Mouse (Mus musculus) limb, embryonic 15.5 days (tissue): ENCODE measurements around the gene Btnl4. TPM values are rescaled to one million over a fixed set of nuclear protein-coding genes. Genes with fewer than 3 reads are reported as not detected.
"Not testable (repeated sequence)": the region's sequence is repeated elsewhere in the genome, so short reads cannot be mapped to it uniquely, and the experiment has no call there.

Experiments used
- ATAC-seq: fragments of 200-750 bp; cut with Nextera tagmentation; 2 replicates; pipeline ENCODE4 v1.8.0; 2017; ENCODE audit warnings: low read depth, moderate TSS enrichment; ENCODE audit not compliant: insufficient number of reproducible peaks, low FRiP score, low TSS enrichment
- H3K27ac ChIP-seq: fragments of 300-500 bp; sonication (generic); 2 replicates; pipeline ENCODE4 v1.5.1; 2015; ENCODE audit warnings: moderate library complexity, mild to moderate bottlenecking, inconsistent platforms
- H3K27me3 ChIP-seq: fragments of 300-500 bp; sonication (generic); 2 replicates; pipeline ENCODE4 v1.6.1; 2015; ENCODE audit warnings: inconsistent platforms
- H3K36me3 ChIP-seq: fragments of 300-500 bp; sonication (generic); 2 replicates; pipeline ENCODE4 v1.6.1; 2015; ENCODE audit warnings: inconsistent platforms
- H3K4me1 ChIP-seq: fragments of 300-500 bp; sonication (generic); 2 replicates; pipeline ENCODE4 v1.6.1; 2015; ENCODE audit warnings: inconsistent platforms
- H3K4me2 ChIP-seq: fragments of 300-500 bp; sonication (generic); 2 replicates; pipeline ENCODE4 v1.6.1; 2015; ENCODE audit warnings: mild to moderate bottlenecking, inconsistent platforms
- H3K4me3 ChIP-seq: fragments of 300-500 bp; sonication (generic); 2 replicates; pipeline ENCODE4 v1.5.1; 2015; ENCODE audit warnings: mild to moderate bottlenecking, inconsistent platforms
- H3K9ac ChIP-seq: fragments of 300-500 bp; sonication (generic); 2 replicates; pipeline ENCODE4 v1.6.1; 2015; ENCODE audit warnings: inconsistent platforms
- H3K9me3 ChIP-seq: fragments of 300-500 bp; sonication (generic); 2 replicates; pipeline ENCODE4 v1.6.1; 2016; ENCODE audit warnings: inconsistent platforms
- WGBS: fragments of 180-500 bp; shearing (Covaris S2); methylation state at CpG from one replicate; pipeline ENCODE4 v1.1.7; 2015; 5-methylcytosine and 5-hydroxymethylcytosine counted together
- polyA plus RNA-seq: library from polyadenylated mRNA; unstranded; fragments of >200 nt; fragmentation: Nextera tagmentation; extraction: Ambion mirVana; gene quantifications from 2 replicates; pipeline ENCODE4 v1.2.1, GENCODE M21; 2015

Gene Btnl4
- polyA plus RNA-seq, 1 experiment from 2014 or later: not detected

GRCm38 (mm10) chr17:34476427-34476826 lies 691 bp downstream of the Btnl4 start:
- WGBS: 88% methylated on average over 1 of the region's 2 CpGs
- no peaks in the 10 kb centered on the region; the same call in 1 of the 2 replicates for H3K27me3 ChIP-seq
- H3K9ac ChIP-seq: no peak overlapping the region
- H3K9me3 ChIP-seq: no peaks in the 10 kb centered on the region
- ATAC-seq: no peak
- H3K27ac ChIP-seq: no peak overlapping the region
- H3K4me3 ChIP-seq: no peak overlapping the region
- no peaks in the 10 kb centered on the region for H3K36me3 ChIP-seq
- no peaks in the 10 kb centered on the region for H3K4me1 ChIP-seq
- H3K4me2 ChIP-seq: no peak overlapping the region

DNA sequence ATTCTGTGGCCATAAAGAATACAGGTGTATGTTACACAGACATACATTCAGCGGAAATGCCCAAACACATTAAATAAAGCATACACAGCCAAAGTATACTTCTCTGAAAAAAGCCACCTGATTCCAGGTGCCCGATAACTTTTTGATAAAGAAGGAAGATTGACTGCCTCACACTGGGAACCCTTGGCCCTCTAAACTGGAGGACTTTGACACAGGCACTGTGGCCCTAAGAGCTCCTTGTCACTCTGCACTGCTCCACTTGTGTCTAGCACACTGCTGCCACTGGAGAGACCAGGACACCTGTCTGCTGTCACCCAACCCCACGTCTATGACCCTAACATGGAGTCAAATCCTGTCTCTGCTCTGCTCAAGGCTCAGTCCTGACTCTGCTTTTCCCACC lies 2.1 kb downstream of the Btnl4 start:
- H3K4me2 ChIP-seq: no peak overlapping the region
- no peaks in the 10 kb centered on the region; the same call in 1 of the 2 replicates for H3K27me3 ChIP-seq
- H3K9me3 ChIP-seq: no peaks in the 10 kb centered on the region
- ATAC-seq: no peak
- H3K27ac ChIP-seq: no peak overlapping the region
- H3K4me1 ChIP-seq: no peaks in the 10 kb centered on the region
- no peaks in the 10 kb centered on the region for H3K36me3 ChIP-seq
- 82% methylated on average over 3 of the region's 3 CpGs for WGBS
- no peak overlapping the region for H3K9ac ChIP-seq
- no peak overlapping the region for H3K4me3 ChIP-seq

DNA sequence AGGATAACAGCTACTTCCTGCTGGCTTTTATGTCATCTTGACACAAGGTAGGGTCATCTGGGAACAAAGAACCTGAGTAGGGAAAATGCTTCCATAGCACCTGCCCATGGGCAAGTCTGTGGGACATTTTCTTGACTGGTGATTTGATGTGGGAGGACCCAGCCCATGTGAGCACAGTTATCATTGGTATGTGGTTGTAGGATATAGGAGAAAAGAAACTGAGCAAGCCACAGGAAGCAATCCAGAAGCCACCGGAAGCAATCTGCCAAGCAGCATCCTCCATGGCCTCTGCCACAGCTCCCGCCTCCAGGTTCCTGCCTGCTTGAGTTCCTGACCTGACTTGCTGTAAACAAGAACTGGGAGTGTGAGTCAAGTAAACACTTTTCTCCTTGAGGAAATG lies 6.6 kb downstream of the Btnl4 start:
- Histone ChIP-seq H3K9me3 (no peaks in the 10 kb centered on the region), H3K27me3 (no peaks in the 10 kb centered on the region; the same call in 1 of the 2 replicates), H3K4me2 (no peak overlapping the region), H3K36me3 (no peaks in the 10 kb centered on the region), H3K9ac (no peak overlapping the region), H3K27ac (no peak overlapping the region), H3K4me1 (no peaks in the 10 kb centered on the region), H3K4me3 (no peak overlapping the region)
- no peak for ATAC-seq
- 89% methylated on average over 2 of the region's 2 CpGs for WGBS

DNA sequence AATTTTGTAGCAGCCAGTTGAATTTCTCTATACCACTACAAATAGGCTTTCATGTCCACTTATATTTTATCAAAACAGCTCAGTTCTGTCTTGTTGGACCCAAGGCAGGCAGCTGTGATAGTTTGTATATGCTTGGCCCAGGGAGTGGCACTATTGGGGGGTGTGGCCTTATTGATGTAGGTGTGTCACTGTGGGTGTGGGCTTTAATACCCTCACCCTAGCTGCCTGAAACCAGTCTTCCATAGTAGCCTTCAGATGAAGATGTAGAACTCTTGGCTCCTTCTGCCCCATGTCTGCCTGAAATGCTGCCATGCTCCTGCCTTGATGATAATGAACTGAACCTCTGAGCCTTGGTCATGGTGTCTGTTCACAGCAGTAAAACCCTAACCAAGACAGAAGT lies 11.2 kb downstream of the Btnl4 start:
- not testable (repeated sequence) for ATAC-seq, H3K36me3 ChIP-seq, H3K27ac ChIP-seq, H3K4me1 ChIP-seq, H3K9ac ChIP-seq, H3K9me3 ChIP-seq, H3K27me3 ChIP-seq, H3K4me2 ChIP-seq, H3K4me3 ChIP-seq

- WGBS: 81% methylated on average over 3 of the region's 3 CpGs
- no peak for ATAC-seq
- no peak overlapping the region for H3K4me2 ChIP-seq
These were observed 17.9 kb downstream of the Btnl4 start for GRCm38 (mm10) chr17:34459255-34459654.

GRCm38 (mm10) chr17:34457668-34458067 lies 19.4 kb downstream of the Btnl4 start:
- whole genome bisulfite sequencing: 66% methylated on average over 4 of the region's 4 CpGs
- Histone ChIP-seq H3K27ac (no peak overlapping the region), H3K4me2 (no peak overlapping the region), H3K9me3 (no peaks in the 10 kb centered on the region), H3K9ac (no peak overlapping the region), H3K4me3 (no peak overlapping the region), H3K27me3 (no peaks in the 10 kb centered on the region), H3K36me3 (no peaks in the 10 kb centered on the region), H3K4me1 (no peaks in the 10 kb centered on the region)
- no peak for ATAC-seq

More at GRCm38 (mm10) chr17:34459255-34459654, 17.9 kb downstream of the Btnl4 start:
- Histone ChIP-seq H3K9ac (no peak overlapping the region), H3K27me3 (no peaks in the 10 kb centered on the region), H3K4me1 (no peaks in the 10 kb centered on the region), H3K27ac (no peak overlapping the region), H3K9me3 (no peaks in the 10 kb centered on the region), H3K36me3 (no peaks in the 10 kb centered on the region), H3K4me3 (no peak overlapping the region)

DNA sequence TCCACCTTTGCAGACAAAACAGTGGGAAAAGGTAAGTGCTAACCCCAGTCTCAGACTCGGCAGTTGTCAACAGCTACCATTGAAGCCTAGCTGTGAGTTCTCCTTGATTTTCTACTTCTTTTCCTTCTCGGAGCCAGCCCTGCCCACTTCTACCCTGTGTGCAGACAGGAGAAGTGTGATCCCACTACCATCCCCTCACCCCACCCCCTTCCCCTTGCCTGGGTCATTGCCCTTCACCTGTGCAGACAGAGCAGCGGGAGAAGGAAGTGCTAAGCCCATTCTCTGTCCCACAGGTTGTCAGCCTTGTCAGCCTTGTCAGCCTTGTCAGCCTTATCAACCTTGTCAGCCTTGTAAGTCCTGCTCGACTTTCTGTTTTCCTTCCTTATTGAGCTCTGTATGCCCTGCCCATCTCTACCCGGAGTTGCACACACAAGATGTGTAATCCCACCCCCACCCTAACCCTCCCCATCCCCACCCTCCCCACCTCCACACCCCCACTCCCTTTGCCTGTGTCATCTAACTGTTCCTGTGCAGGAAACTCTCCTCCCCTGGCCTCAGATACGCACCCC lies 28.6 kb downstream of the Btnl4 start:
- no peak for ATAC-seq
- H3K27me3 ChIP-seq: no peaks in the 10 kb centered on the region
- H3K9ac ChIP-seq: no peak overlapping the region
- no peaks in the 10 kb centered on the region for H3K36me3 ChIP-seq
- H3K27ac ChIP-seq: no peak overlapping the region
- no peaks in the 10 kb centered on the region for H3K9me3 ChIP-seq
- H3K4me2 ChIP-seq: no peak overlapping the region
- H3K4me1 ChIP-seq: no peaks in the 10 kb centered on the region
- WGBS: 38% methylated on average over 6 of the region's 6 CpGs
- no peak overlapping the region for H3K4me3 ChIP-seq

- no peaks in the 10 kb centered on the region for H3K4me1 ChIP-seq
These were observed 35.1 kb downstream of the Btnl4 start for GRCm38 (mm10) chr17:34441990-34442389.

DNA sequence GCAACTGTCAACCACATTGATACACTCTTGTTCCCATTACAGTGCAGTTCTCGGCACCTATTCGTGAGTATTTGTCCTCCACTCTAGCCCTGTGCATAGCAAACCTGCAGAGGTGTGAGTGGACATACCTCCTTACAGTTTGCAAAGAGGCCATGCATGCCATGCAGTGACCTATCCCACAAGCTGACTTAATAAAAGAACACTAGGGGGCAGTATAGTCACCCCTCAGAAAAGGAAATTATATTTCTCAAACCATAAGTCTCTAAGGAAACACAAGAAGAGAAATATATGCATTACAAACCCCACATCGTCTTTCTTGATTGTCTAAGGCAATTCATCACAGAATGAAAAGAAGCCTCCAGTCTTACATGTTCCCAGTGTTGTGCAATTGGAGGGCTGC lies 37.3 kb downstream of the Btnl4 start:
- Histone ChIP-seq H3K4me2 (no peak overlapping the region), H3K4me3 (no peak overlapping the region), H3K9ac (no peak overlapping the region), H3K4me1 (no peaks in the 10 kb centered on the region), H3K36me3 (no peaks in the 10 kb centered on the region), H3K9me3 (no peaks in the 10 kb centered on the region), H3K27ac (no peak overlapping the region), H3K27me3 (no peaks in the 10 kb centered on the region)
- 46% methylated on average over 3 of the region's 3 CpGs for WGBS
- ATAC-seq: no peak

More at GRCm38 (mm10) chr17:34441990-34442389, 35.1 kb downstream of the Btnl4 start:
- Histone ChIP-seq H3K4me3 (no peak overlapping the region), H3K9ac (no peak overlapping the region), H3K4me2 (no peak overlapping the region), H3K36me3 (no peaks in the 10 kb centered on the region), H3K9me3 (no peaks in the 10 kb centered on the region), H3K27ac (no peak overlapping the region), H3K27me3 (no peaks in the 10 kb centered on the region)
- 91% methylated on average over 7 of the region's 7 CpGs for WGBS
- no peak for ATAC-seq

GRCm38 (mm10) chr17:34438588-34438987 lies 38.5 kb downstream of the Btnl4 start:
- H3K9me3 ChIP-seq: no peaks in the 10 kb centered on the region

GRCm38 (mm10) chr17:34437606-34438005 lies 39.5 kb downstream of the Btnl4 start:
- no peak overlapping the region for H3K4me3 ChIP-seq
- H3K4me2 ChIP-seq: no peak overlapping the region
- ATAC-seq: no peak
- 63% methylated on average over 7 of the region's 7 CpGs for WGBS
- H3K9me3 ChIP-seq: no peaks in the 10 kb centered on the region
- no peak overlapping the region for H3K27ac ChIP-seq
- H3K9ac ChIP-seq: no peak overlapping the region
- no peaks in the 10 kb centered on the region for H3K4me1 ChIP-seq
- H3K36me3 ChIP-seq: no peaks in the 10 kb centered on the region
- no peaks in the 10 kb centered on the region for H3K27me3 ChIP-seq

More at GRCm38 (mm10) chr17:34438588-34438987, 38.5 kb downstream of the Btnl4 start:
- 42% methylated on average over 1 of the region's 1 CpGs for WGBS
- Histone ChIP-seq H3K4me3 (no peak overlapping the region), H3K4me2 (no peak overlapping the region), H3K27ac (no peak overlapping the region), H3K27me3 (no peaks in the 10 kb centered on the region), H3K9ac (no peak overlapping the region), H3K36me3 (no peaks in the 10 kb centered on the region), H3K4me1 (no peaks in the 10 kb centered on the region)
- no peak for ATAC-seq

GRCm38 (mm10) chr17:34437120-34437519 lies 40.0 kb downstream of the Btnl4 start:
- H3K4me2 ChIP-seq: no peak overlapping the region
- no peaks in the 10 kb centered on the region for H3K4me1 ChIP-seq
- 58% methylated on average over 4 of the region's 4 CpGs for WGBS
- no peak for ATAC-seq
- no peak overlapping the region for H3K9ac ChIP-seq
- H3K27me3 ChIP-seq: no peaks in the 10 kb centered on the region
- H3K9me3 ChIP-seq: no peaks in the 10 kb centered on the region
- H3K4me3 ChIP-seq: no peak overlapping the region
- no peaks in the 10 kb centered on the region for H3K36me3 ChIP-seq
- no peak overlapping the region for H3K27ac ChIP-seq

DNA sequence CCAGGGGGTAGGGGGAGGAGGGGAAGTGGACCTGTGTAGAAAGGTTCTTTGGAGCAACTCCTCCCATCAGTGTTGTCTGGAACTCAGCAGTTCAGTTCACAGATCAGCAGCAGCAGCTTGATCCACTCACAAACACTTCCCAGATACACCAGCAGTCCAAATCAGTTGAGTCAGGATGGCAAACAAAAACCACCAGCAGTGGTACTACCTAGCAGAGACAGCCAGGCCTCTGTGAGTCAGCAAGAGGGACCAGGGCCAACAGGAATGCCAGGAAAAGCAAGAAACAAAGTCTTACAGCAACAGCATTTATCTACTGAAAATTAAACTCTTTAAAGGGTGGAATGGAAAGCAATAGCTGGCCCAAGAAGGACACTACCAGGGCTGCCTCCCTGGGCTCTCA lies 49.5 kb downstream of the Btnl4 start:
- Histone ChIP-seq H3K9me3 (no peaks in the 10 kb centered on the region), H3K9ac (no peak overlapping the region), H3K4me1 (no peaks in the 10 kb centered on the region), H3K4me3 (no peak overlapping the region), H3K4me2 (no peak overlapping the region), H3K27ac (no peak overlapping the region), H3K27me3 (no peaks in the 10 kb centered on the region), H3K36me3 (no peaks in the 10 kb centered on the region)
- no peak for ATAC-seq
